Mouse (Mus musculus): ENCODE measurements at regions not wholly inside any gene's neighbourhood (a gene's known extent, or its start where the extent isn't known, plus 50 kb on each side); places are given as distances from the start of the nearest gene placed in this dataset.

GRCm38 (mm10) chr3:18937333-18938122 is 690.9 kb downstream of the 1700064H15Rik start:
- DNase-seq = no peak

GRCm38 (mm10) chr3:18941301-18942177 is 686.9 kb downstream of the 1700064H15Rik start:
- DNase-seq = no peak

- DNase-seq = no peak
These were observed 668.1 kb downstream of the 1700064H15Rik start for GRCm38 (mm10) chr3:18960341-18960740.

GRCm38 (mm10) chr3:18988662-18989061 is 639.8 kb downstream of the 1700064H15Rik start:
- no peak for DNase-seq

GRCm38 (mm10) chr3:18989577-18990240 is 638.8 kb downstream of the 1700064H15Rik start:
- DNase-seq = peak; percentile 49

GRCm38 (mm10) chr3:19000179-19000578 is 628.3 kb downstream of the 1700064H15Rik start:
- DNase-seq = peak; percentile 14

- DNase-seq = no peak
These were observed 626.4 kb downstream of the 1700064H15Rik start for GRCm38 (mm10) chr3:19002056-19002455.

- DNase-seq = no peak
These were observed 623.7 kb downstream of the 1700064H15Rik start for GRCm38 (mm10) chr3:19004792-19005191.

GRCm38 (mm10) chr3:19044566-19044965 is 583.9 kb downstream of the 1700064H15Rik start:
- no peak for DNase-seq

GRCm38 (mm10) chr3:19045933-19046332 is 582.5 kb downstream of the 1700064H15Rik start:
- DNase-seq = no peak

GRCm38 (mm10) chr3:19046610-19047009 is 581.9 kb downstream of the 1700064H15Rik start:
- DNase-seq = no peak

GRCm38 (mm10) chr3:19055961-19056360 is 572.5 kb downstream of the 1700064H15Rik start:
- no peak for DNase-seq

- no peak for DNase-seq
These were observed 571.9 kb downstream of the 1700064H15Rik start for GRCm38 (mm10) chr3:19056623-19057022.

GRCm38 (mm10) chr3:19059906-19060870 is 568.3 kb downstream of the 1700064H15Rik start:
- no peak for DNase-seq

- DNase-seq = no peak
These were observed 566.8 kb downstream of the 1700064H15Rik start for GRCm38 (mm10) chr3:19061488-19062248.

- no peak for DNase-seq
These were observed 566.1 kb downstream of the 1700064H15Rik start for GRCm38 (mm10) chr3:19062249-19062859.

- DNase-seq = no peak
These were observed 561.2 kb downstream of the 1700064H15Rik start for GRCm38 (mm10) chr3:19067141-19067757.
